Mouse (Mus musculus) leukemia stem cell, adult 10-12 weeks (primary cell): ENCODE measurements around the gene Atp6v0c. TPM values are rescaled to one million over a fixed set of nuclear protein-coding genes. Genes with fewer than 3 reads are reported as not detected.

Source experiments
- polyA plus RNA-seq: library from polyadenylated mRNA; stranded (reverse); fragments of >175 nt; gene quantifications from 2 replicates; pipeline ENCODE4 v1.2.3, GENCODE M21; 2012; ENCODE audit warnings: low replicate concordance

The Atp6v0c gene
- polyA plus RNA-seq: 55.4 and 483 TPM in 2 replicates

DNA sequence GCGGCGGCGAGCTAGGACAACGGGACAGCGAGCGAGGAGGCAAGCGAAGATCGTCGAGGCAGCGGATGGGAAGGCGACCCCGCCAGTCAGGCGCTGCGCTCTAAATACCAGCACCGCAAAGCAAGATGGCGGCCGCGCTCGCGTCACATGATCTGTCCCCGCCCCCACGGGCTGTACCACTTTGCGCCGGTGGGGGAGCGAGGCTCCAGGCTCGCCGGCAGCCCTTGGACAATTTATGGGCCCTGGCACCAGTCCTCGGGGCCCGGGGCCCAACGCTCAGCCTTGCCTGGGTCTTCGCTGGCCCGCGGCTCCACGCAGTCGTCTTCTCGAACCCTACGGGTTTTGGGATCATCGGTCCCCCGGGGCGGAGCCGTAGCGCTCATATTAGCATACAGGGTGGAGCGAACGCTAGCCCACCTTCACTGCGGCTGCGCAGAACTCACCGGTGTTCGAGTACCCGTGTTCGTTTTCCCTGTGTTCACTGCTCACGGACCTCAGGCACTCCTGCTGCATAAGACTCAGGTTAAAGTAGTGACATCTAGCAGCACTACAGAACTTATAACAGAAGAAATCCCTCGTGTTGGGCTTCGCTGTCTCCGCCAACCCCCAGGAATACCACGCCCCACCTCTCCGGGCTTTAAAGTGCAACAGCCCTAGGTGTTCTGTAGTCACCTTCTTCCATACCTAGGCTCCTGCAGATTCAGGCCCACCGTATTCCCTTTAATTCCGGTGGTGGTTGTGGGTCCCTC, at the start of gene Atp6v0c:
Atp6v0c (minus strand) TSS at position 386 of the 749 bp plus-strand sequence.

DNA sequence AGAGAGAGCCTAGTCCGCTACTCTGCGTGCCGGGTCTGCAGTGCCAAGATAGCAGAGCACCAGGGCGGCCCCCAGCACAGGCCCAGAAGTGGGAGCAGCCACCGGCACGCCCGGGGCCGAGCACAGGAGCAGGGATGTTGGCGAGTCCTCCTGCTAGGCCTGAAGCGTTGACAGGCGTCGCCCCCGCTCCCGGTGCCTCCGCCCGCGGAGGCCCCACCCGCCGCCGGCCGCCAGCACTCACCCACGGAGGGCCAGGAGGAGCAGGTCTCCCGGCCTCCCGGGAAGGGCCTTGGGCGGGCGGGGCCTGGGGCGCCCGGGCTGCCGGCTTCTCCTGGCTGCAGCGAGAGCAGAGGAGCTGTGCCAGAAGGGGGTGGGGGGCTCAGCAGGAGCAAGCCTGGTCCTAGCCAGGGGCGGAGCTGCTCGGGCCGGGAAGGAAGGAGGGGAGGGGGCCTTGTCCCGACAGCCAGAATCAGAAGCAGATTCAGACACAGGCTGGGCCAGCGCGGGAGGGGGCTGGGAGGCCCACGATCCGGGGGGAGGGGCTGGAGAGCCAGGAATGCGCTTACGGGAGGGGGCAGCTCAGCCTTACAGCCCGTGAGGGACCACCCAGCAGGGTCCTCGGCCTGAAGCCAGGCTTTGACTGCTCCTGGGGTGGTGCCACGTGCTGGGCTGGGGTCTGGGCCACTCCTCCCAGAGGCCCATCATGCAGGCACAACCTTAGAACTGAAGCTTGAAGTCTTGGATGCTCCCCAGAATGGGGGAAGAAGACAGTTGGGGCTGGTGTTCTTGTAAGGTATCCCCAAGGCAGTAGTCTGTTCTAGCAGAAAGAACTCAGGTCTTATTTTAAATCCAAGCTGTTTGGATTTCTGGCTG, 39.8 kb upstream of the Atp6v0c start, which contains the start of gene Ntn3:
Ntn3 (minus strand) TSS at position 489 of the 873 bp plus-strand sequence.

DNA sequence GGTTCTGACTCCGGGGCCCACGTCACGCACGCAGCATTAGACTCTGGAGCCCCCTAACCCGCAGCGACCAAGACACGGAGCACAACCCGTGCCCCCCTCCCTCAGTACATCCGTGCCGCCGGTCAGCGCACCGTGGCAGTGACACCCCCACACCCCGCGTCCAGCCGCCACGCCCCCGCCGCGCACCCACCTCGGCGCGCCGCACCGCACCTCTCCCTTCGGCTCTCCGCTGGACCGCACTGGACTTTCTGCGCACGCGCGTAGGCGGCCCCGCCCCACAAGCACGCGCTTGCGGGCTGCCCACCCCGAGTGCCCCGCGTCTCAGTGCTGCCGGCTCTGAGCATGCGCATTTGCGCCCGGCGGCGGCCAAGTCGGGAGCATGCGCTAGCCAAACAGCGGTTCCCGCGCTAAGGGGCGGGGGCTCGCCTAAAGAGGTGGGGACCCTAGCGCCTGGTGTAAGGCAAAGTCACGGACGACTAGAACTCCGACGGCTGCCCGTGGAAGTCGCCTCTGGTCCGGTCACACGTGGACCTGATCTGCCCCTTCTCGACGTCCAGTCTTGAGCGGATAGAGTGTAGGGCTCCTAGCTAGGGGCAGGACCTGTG, 35.9 kb upstream of the Atp6v0c start, which contains the start of gene Tbc1d24:
Tbc1d24 (minus strand) TSS at position 279 of the 605 bp plus-strand sequence.

DNA sequence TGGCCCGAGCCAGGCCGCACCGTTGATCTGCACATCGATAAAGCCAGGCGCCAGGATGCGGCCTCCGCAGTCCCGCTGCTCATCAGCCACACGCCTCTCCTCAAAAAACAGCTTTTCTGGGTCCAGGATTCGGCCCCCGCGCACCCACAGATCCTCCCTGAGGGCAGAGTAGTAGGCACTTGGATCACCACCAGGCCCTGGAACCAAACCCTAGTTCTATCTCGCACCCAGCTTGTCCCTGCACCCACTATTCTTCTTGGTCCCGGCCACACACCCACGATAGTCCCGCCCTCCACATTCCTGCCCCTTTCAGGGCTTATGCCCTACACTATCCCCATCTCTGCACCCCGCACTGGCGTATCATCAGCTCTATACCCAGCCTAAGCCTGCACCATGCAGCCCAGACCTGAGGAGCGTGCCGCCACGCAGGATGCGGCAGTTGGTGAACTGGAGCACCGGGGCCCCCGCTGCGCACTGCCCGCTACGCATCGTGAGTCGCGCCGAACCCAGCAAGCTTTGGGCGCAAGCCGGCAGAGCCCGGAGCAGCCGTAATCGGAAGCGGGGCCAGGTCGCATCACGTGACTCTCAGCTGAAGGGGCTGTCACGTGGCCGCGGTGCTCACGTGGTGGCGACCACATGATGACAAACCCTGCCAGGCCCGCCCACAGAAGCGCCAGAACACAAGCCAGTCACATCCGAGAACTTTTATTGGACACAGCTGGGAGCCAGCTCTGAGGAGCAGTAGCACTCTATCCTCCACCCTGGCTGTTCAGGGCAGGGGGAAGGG, 6.1 kb downstream of the Atp6v0c start, which contains the start of gene Amdhd2:
Amdhd2 (minus strand) TSS at position 591 of the 787 bp plus-strand sequence.

DNA sequence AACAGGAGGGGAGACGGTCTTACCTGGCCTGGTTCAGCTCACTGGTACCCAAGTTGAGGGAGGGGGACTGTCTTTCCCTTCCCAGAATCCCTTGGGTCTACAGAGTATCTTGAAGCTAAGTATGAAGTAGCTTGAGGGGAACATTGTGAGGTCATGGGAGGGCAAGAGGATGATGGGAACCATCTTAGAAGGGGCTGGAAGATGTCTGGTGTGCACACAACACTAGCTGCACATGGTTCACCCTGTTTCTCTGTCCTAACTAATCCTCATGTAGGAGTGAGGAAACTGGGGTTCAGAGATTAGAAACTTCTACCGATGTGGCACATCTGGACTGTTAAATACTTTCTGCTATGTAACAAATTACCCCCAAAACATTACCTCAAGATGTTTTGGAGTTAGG, 18.7 kb downstream of the Atp6v0c start, which contains the start of gene Pdpk1:
Pdpk1 (minus strand) TSS at position 101 of the 400 bp plus-strand sequence.

Other genes starting within 250 kb of the Atp6v0c start
- gene Sbp, start 228.0 kb downstream of the Atp6v0c start, polyA plus RNA-seq: not detected in 2 replicates
- not detected in 2 replicates for gene Sbpl, start 214.4 kb downstream of the Atp6v0c start, polyA plus RNA-seq
- gene Prss30, start 189.1 kb downstream of the Atp6v0c start, polyA plus RNA-seq: 0.43 TPM in 1 of 2 replicates, not detected in the other
- not detected in 2 replicates for gene Prss22, start 171.6 kb downstream of the Atp6v0c start, polyA plus RNA-seq
- not detected in 2 replicates for gene Prss27, start 131.6 kb downstream of the Atp6v0c start, polyA plus RNA-seq
- 33.7 and 45.0 TPM in 2 replicates for gene Kctd5, start 96.2 kb downstream of the Atp6v0c start, polyA plus RNA-seq
- 36.7 and 219 TPM in 2 replicates for gene Pdpk1, start 18.8 kb downstream of the Atp6v0c start, polyA plus RNA-seq
- 41.0 and 42.5 TPM in 2 replicates for gene Amdhd2, start 5.9 kb downstream of the Atp6v0c start, polyA plus RNA-seq
- 4.3 and 11.2 TPM in 2 replicates for gene Tbc1d24, start 35.9 kb upstream of the Atp6v0c start, polyA plus RNA-seq
- gene Ntn3, start 39.8 kb upstream of the Atp6v0c start, polyA plus RNA-seq: 0.67 and 1.5 TPM in 2 replicates
- 20.8 and 26.4 TPM in 2 replicates for gene Tedc2, start 51.1 kb upstream of the Atp6v0c start, polyA plus RNA-seq
- 65.1 and 76.8 TPM in 2 replicates for gene Ccnf, start 81.8 kb upstream of the Atp6v0c start, polyA plus RNA-seq
- gene Abca17, start 181.4 kb upstream of the Atp6v0c start, polyA plus RNA-seq: not detected in 2 replicates
- 33.9 and 35.9 TPM in 2 replicates for gene Abca3, start 182.2 kb upstream of the Atp6v0c start, polyA plus RNA-seq
- gene Rnps1, start 244.9 kb upstream of the Atp6v0c start, polyA plus RNA-seq: 278 and 467 TPM in 2 replicates